Comparison of ENCODE assay signal across 8 mouse cellular contexts in genomic region chr4:118988535-118988934, GRCm38 (mm10). TPM values are rescaled to one million over a fixed set of nuclear protein-coding genes. Genes with fewer than 3 reads are reported as not detected.
DNase-seq lines count a peak whose midpoint lies in the region; ATAC-seq and TF ChIP-seq lines count a peak whose summit lies in the region.
"Had no signal": no experiment of that assay in that cellular context is flagged by ENCODE, and none has a peak within 500 bp of the region (broad histone marks: within the 10 kb centered on the region; RNA-seq: fewer than 3 reads in every experiment).

No protein-coding gene starts in this region.

- H3K4me3 ChIP-seq in hindbrain, embryonic 10.5 days, result no peak overlapping the region
- no peak overlapping the region for H3K4me3 ChIP-seq in hindbrain, embryonic 16.5 days (ENCODE audit: low read length)
- H3K4me3 ChIP-seq in liver, postnatal 0 days (ENCODE audit: low read depth, low read length), result no peak overlapping the region

- H3K4me2 ChIP-seq in hindbrain, embryonic 16.5 days (ENCODE audit: low read length), result no peak overlapping the region
- no peak overlapping the region for H3K4me2 ChIP-seq in liver, postnatal 0 days (ENCODE audit: low read depth, low read length)

- 0 out of 2 replicates have a peak, but pooled peaks cover 4% of the 10 kb centered on the region for H3K4me1 ChIP-seq in hindbrain, embryonic 10.5 days (replicated peaks)
- no peaks in the 10 kb centered on the region for H3K4me1 ChIP-seq in hindbrain, embryonic 16.5 days (ENCODE audit: control insufficient read depth, insufficient read depth, low read depth, low read length)
- no peaks in the 10 kb centered on the region for H3K4me1 ChIP-seq in liver, postnatal 0 days (ENCODE audit: insufficient read depth)

- TF ChIP-seq EP300 in liver, postnatal 0 days (IDR thresholded peaks at IDR 0.05; ENCODE audit: low read depth), result no peak

- H3K9ac ChIP-seq in hindbrain, embryonic 16.5 days (ENCODE audit: low read depth, low read length), result no peak overlapping the region
- no peak overlapping the region for H3K9ac ChIP-seq in liver, postnatal 0 days (replicated peaks)

- WGBS in hindbrain, embryonic 10.5 days, result 7% methylated on average over 3 of the region's 3 CpGs
- WGBS in hindbrain, embryonic 16.5 days, result 7% methylated on average over 3 of the region's 3 CpGs
- WGBS in liver, postnatal 0 days (ENCODE audit: insufficient replicate concordance), result 5% methylated on average over 3 of the region's 3 CpGs

- no peak overlapping the region for H3K27ac ChIP-seq in hindbrain, embryonic 10.5 days
- no peak overlapping the region for H3K27ac ChIP-seq in hindbrain, embryonic 16.5 days (ENCODE audit: low read depth, low read length)
- no peak overlapping the region for H3K27ac ChIP-seq in liver, postnatal 0 days (ENCODE audit: low read depth)

- no peaks in the 10 kb centered on the region for H3K27me3 ChIP-seq in hindbrain, embryonic 10.5 days (ENCODE audit: insufficient read depth, poor library complexity, severe bottlenecking)
- no peaks in the 10 kb centered on the region for H3K27me3 ChIP-seq in hindbrain, embryonic 16.5 days (replicated peaks; ENCODE audit: control insufficient read depth, insufficient read depth, low read length)
- H3K27me3 ChIP-seq in liver, postnatal 0 days (ENCODE audit: insufficient read depth, low read length), result no peaks in the 10 kb centered on the region

- H3K9me3 ChIP-seq in hindbrain, embryonic 10.5 days, result no peaks in the 10 kb centered on the region
- no peaks in the 10 kb centered on the region for H3K9me3 ChIP-seq in hindbrain, embryonic 16.5 days (ENCODE audit: control insufficient read depth, low read length)
- H3K9me3 ChIP-seq in liver, postnatal 0 days (ENCODE audit: low read length), result no peaks in the 10 kb centered on the region

- ATAC-seq in hindbrain, embryonic 16.5 days, result no peak
- ATAC-seq in liver, postnatal 0 days, result no peak

- DNase-seq in hindbrain, embryonic 10.5 days (ENCODE audit: low spot score), result peak; percentile 38
- peak; percentile 71 for DNase-seq in 416B (ENCODE audit: low read depth)
- peak; percentile 87 for DNase-seq in ES-CJ7 (ENCODE audit: low read depth, low spot score)
- DNase-seq in frontal cortex, adult 2 months (ENCODE audit: extremely low spot score in 1 of 2, low spot score in 1 of 2), result peak; percentile 20 to 70
- no peak for DNase-seq in liver, postnatal 0 days
- no peak for DNase-seq in gastrocnemius, adult 18-20 months (ENCODE audit: low spot score)

- H3K36me3 ChIP-seq in hindbrain, embryonic 10.5 days, result no peaks in the 10 kb centered on the region
- no peaks in the 10 kb centered on the region for H3K36me3 ChIP-seq in hindbrain, embryonic 16.5 days (ENCODE audit: control insufficient read depth, insufficient read depth, low read length)
- no peaks in the 10 kb centered on the region for H3K36me3 ChIP-seq in liver, postnatal 0 days (replicated peaks; ENCODE audit: insufficient read depth, low read length)

- peak; percentile 79 for TF ChIP-seq CTCF in liver, postnatal 0 days (IDR thresholded peaks at IDR 0.05; ENCODE audit: low read depth)

RNA-seq across cellular contexts. Expression of gene Lao1, which starts 27.2 kb away (rescaled TPM):
- polyA plus RNA-seq in hindbrain, embryonic 10.5 days (2016; fragmentation: Nextera tagmentation; extraction: Ambion mirVana), result not detected in 2 replicates
- 0.06 and 0.09 TPM in 2 replicates for polyA plus RNA-seq in hindbrain, embryonic 16.5 days (2015; fragmentation: Nextera tagmentation; extraction: Ambion mirVana)
- polyA plus RNA-seq in frontal cortex, adult 2 months (2012; rRNA removed), result 0.04 TPM in 2 replicates
- not detected in 2 replicates for polyA plus RNA-seq in liver, postnatal 0 days (2015; fragmentation: Nextera tagmentation; extraction: Ambion mirVana)
- under 1 TPM; 0.19 to 0.50 TPM for total RNA-seq in gastrocnemius, adult 18-20 months (2021)
- polyA plus RNA-seq: lung, embryonic 16.5 days had no signal

RNA-seq across cellular contexts. Expression of gene Olfr1328, which starts 50.1 kb away (rescaled TPM):
- not detected in 2 replicates for polyA plus RNA-seq in hindbrain, embryonic 10.5 days (2016; fragmentation: Nextera tagmentation; extraction: Ambion mirVana)
- not detected in 2 replicates for polyA plus RNA-seq in hindbrain, embryonic 16.5 days (2015; fragmentation: Nextera tagmentation; extraction: Ambion mirVana)
- polyA plus RNA-seq in frontal cortex, adult 2 months (2012; rRNA removed), result 0.02 and 0.10 TPM in 2 replicates
- not detected in 2 replicates for polyA plus RNA-seq in liver, postnatal 0 days (2015; fragmentation: Nextera tagmentation; extraction: Ambion mirVana)
- not detected for total RNA-seq in gastrocnemius, adult 18-20 months (2021)
- polyA plus RNA-seq: lung, embryonic 16.5 days had no signal

Comparison
In these comparisons a context has a peak if more than half of its experiments do, and no peak if none do; other contexts are left out.
1. DNase-seq: peak in hindbrain, embryonic 10.5 days (single experiment), 416B (single experiment), ES-CJ7 (single experiment) and frontal cortex, adult 2 months (2 of 2); none in liver, postnatal 0 days (single experiment) and gastrocnemius, adult 18-20 months (single experiment).